Mouse (Mus musculus): ENCODE results near the gene Cnmd.
A peak's percentile ranks its signal among the peaks of the same experiment; 100 is the strongest.

DNA sequence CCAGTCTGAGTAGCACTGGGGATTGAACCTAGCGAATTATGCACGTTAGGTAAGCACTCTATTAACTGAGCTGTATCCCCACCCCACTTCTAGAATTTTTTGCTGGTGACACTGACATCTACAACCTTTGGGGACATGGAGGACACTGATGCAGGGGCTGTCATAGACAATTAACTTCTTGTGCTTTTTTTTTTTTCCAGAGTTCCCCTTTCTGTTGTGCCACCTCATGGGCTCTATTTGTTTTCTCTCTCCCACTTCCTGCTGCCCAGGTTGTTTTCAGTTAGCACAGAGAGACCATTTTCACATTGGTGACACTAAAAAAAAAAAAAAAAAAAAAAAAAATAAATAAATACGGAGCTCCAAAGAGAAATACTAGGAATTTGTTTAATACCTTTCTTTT lies 9.0 kb upstream of the Cnmd start:
- TF ChIP-seq CTCF (IDR thresholded peaks at IDR 0.05 in 2 of 3, conservative IDR thresholded peaks at IDR 0.05 in 1 of 3; ENCODE audit: control insufficient read depth in 1 of 3, insufficient read depth in 1 of 3, low read depth in 2 of 3, low read length in 3 of 3, poor library complexity in 1 of 3, severe bottlenecking in 1 of 3) (no peak), TCF12 (IDR thresholded peaks at IDR 0.05; ENCODE audit: low read depth, low read length) (no peak), USF1 (IDR thresholded peaks at IDR 0.05; ENCODE audit: low read depth, low read length) (no peak), EP300 (IDR thresholded peaks at IDR 0.05; ENCODE audit: low read depth in 1 of 2, low read length in 2 of 2) (no peak), ZC3H11A (IDR thresholded peaks at IDR 0.05; ENCODE audit: low read depth, low read length) (no peak), ZNF384 (IDR thresholded peaks at IDR 0.05; ENCODE audit: low read depth, low read length) (peak; percentile 57), RAD21 (IDR thresholded peaks at IDR 0.05; ENCODE audit: low read depth, low read length) (no peak), TAL1 (IDR thresholded peaks at IDR 0.05; ENCODE audit: low read length) (no peak), MAX (IDR thresholded peaks at IDR 0.05; ENCODE audit: low read length) (no peak), ETS1 (IDR thresholded peaks at IDR 0.05; ENCODE audit: low read depth, low read length) (no peak), E2F4 (IDR thresholded peaks at IDR 0.05; ENCODE audit: borderline replicate concordance, low read depth, low read length) (no peak), CHD1 (IDR thresholded peaks at IDR 0.05; ENCODE audit: low read depth, low read length) (no peak), MXI1 (IDR thresholded peaks at IDR 0.05; ENCODE audit: low read depth, low read length) (no peak)
